Mouse (Mus musculus) midbrain, embryonic 12.5 days (tissue): Measurements from ENCODE around the gene Ndst2. TPM values are rescaled to one million over a fixed set of nuclear protein-coding genes. Genes with fewer than 3 reads are reported as not detected.

Experiments
- ATAC-seq: fragments of 200-750 bp; cut with Nextera tagmentation; 2 replicates; pipeline ENCODE4 v1.8.0; 2017; ENCODE audit warnings: low read depth, moderate TSS enrichment, moderate library complexity; ENCODE audit not compliant: low FRiP score
- H3K27ac ChIP-seq: fragments of 300-500 bp; sonication (generic); replicated peaks from 2 replicates; pipeline ENCODE4 v1.5.1; 2016; ENCODE audit warnings: mild to moderate bottlenecking
- H3K27me3 ChIP-seq: fragments of 300-500 bp; sonication (generic); 2 replicates; pipeline ENCODE4 v1.6.1; 2016; ENCODE audit warnings: mild to moderate bottlenecking
- H3K36me3 ChIP-seq: fragments of 300-500 bp; sonication (generic); 2 replicates; pipeline ENCODE4 v1.6.1; 2016
- H3K4me1 ChIP-seq: fragments of 300-500 bp; sonication (generic); 2 replicates; pipeline ENCODE4 v1.6.1; 2016
- H3K4me2 ChIP-seq: fragments of 300-500 bp; sonication (generic); replicated peaks from 2 replicates; pipeline ENCODE4 v1.6.1; 2016; ENCODE audit warnings: mild to moderate bottlenecking, moderate library complexity
- H3K4me3 ChIP-seq: fragments of 300-500 bp; sonication (generic); 2 replicates; pipeline ENCODE4 v1.5.1; 2016; ENCODE audit warnings: mild to moderate bottlenecking
- H3K9ac ChIP-seq: fragments of 300-500 bp; sonication (generic); replicated peaks from 2 replicates; pipeline ENCODE4 v1.6.1; 2016; ENCODE audit warnings: mild to moderate bottlenecking, moderate library complexity
- H3K9me3 ChIP-seq: fragments of 300-500 bp; sonication (generic); 2 replicates; pipeline ENCODE4 v1.6.1; 2016; ENCODE audit warnings: mild to moderate bottlenecking
- WGBS: fragments of 180-500 bp; shearing (Covaris S2); methylation state at CpG from one replicate; pipeline ENCODE4 v1.1.7; 2016; 5-methylcytosine and 5-hydroxymethylcytosine counted together
- polyA plus RNA-seq: library from polyadenylated mRNA; unstranded; fragments of >200 nt; fragmentation: Nextera tagmentation; extraction: Ambion mirVana; gene quantifications from 2 replicates; pipeline ENCODE4 v1.2.1, GENCODE M21; 2016

The Ndst2 gene
- polyA plus RNA-seq = 25.0 and 29.8 TPM in 2 replicates

GRCm38 (mm10) chr14:20733952-20734774 is at the start of gene Ndst2:
Ndst2 (minus strand) TSS chr14:20734562.
- H3K9me3 ChIP-seq = no peaks in the 10 kb centered on the region
- H3K27ac ChIP-seq = peak within 1 kb of the TSS; percentile 79
- ATAC-seq = peak; percentile 99
- peak within 1 kb of the TSS; percentile 86 for H3K4me3 ChIP-seq
- H3K36me3 ChIP-seq = peaks cover 51% of the 10 kb centered on the region
- under 1% methylated on average over 80 of the region's 81 CpGs for WGBS
- peaks cover 12% of the 10 kb centered on the region for H3K4me1 ChIP-seq
- H3K9ac ChIP-seq = peak within 1 kb of the TSS; percentile 91
- peak within 1 kb of the TSS; percentile 93 for H3K4me2 ChIP-seq
- no peaks in the 10 kb centered on the region for H3K27me3 ChIP-seq

- Histone ChIP-seq H3K4me3 (no peak overlapping the region), H3K9ac (no peak overlapping the region), H3K4me2 (no peak overlapping the region), H3K27me3 (no peaks in the 10 kb centered on the region), H3K36me3 (peaks cover 64% of the 10 kb centered on the region), H3K4me1 (peaks cover 14% of the 10 kb centered on the region; the same call in 1 of the 2 replicates), H3K9me3 (no peaks in the 10 kb centered on the region), H3K27ac (no peak overlapping the region)
- no peak for ATAC-seq
- 94% methylated on average over 6 of the region's 6 CpGs for WGBS
These were observed 49.2 kb upstream of the Ndst2 start for GRCm38 (mm10) chr14:20783526-20783925.

- Histone ChIP-seq H3K27ac (no peak overlapping the region), H3K4me3 (no peak overlapping the region), H3K4me2 (no peak overlapping the region), H3K9ac (no peak overlapping the region), H3K27me3 (no peaks in the 10 kb centered on the region), H3K9me3 (no peaks in the 10 kb centered on the region), H3K4me1 (peaks cover 14% of the 10 kb centered on the region; the same call in 1 of the 2 replicates), H3K36me3 (peaks cover 64% of the 10 kb centered on the region)
- ATAC-seq = no peak
- 94% methylated on average over 7 of the region's 7 CpGs for WGBS
These were observed 48.5 kb upstream of the Ndst2 start for GRCm38 (mm10) chr14:20782860-20783259.

GRCm38 (mm10) chr14:20780217-20780616 is 45.9 kb upstream of the Ndst2 start:
- Histone ChIP-seq H3K9me3 (no peaks in the 10 kb centered on the region), H3K4me1 (peaks cover 12% of the 10 kb centered on the region), H3K36me3 (peaks cover 59% of the 10 kb centered on the region), H3K27me3 (no peaks in the 10 kb centered on the region), H3K9ac (no peak overlapping the region), H3K4me2 (no peak overlapping the region), H3K4me3 (no peak overlapping the region), H3K27ac (no peak overlapping the region)
- ATAC-seq = no peak
- 89% methylated on average over 8 of the region's 8 CpGs for WGBS

- H3K36me3 ChIP-seq = peaks cover 45% of the 10 kb centered on the region
These were observed 44.1 kb upstream of the Ndst2 start for GRCm38 (mm10) chr14:20778496-20778895.

GRCm38 (mm10) chr14:20775661-20776060 is 41.3 kb upstream of the Ndst2 start:
- Histone ChIP-seq H3K4me3 (no peak overlapping the region), H3K27ac (peak overlapping the region; percentile 36), H3K4me1 (peaks cover 29% of the 10 kb centered on the region), H3K27me3 (no peaks in the 10 kb centered on the region), H3K4me2 (peak overlapping the region; percentile 16; the same call in 1 of the 2 replicates), H3K9ac (no peak overlapping the region), H3K9me3 (no peaks in the 10 kb centered on the region), H3K36me3 (peaks cover 26% of the 10 kb centered on the region)
- ATAC-seq = 0 out of 2 replicates have a peak, but pooled peaks have one; percentile 9
- 16% methylated on average over 6 of the region's 6 CpGs for WGBS

More at GRCm38 (mm10) chr14:20778496-20778895, 44.1 kb upstream of the Ndst2 start:
- Histone ChIP-seq H3K9me3 (no peaks in the 10 kb centered on the region), H3K4me1 (peaks cover 22% of the 10 kb centered on the region), H3K4me3 (no peak overlapping the region), H3K9ac (no peak overlapping the region), H3K4me2 (no peak overlapping the region), H3K27me3 (no peaks in the 10 kb centered on the region), H3K27ac (no peak overlapping the region)
- 83% methylated on average over 8 of the region's 8 CpGs for WGBS
- ATAC-seq = no peak

GRCm38 (mm10) chr14:20773410-20773809 is 39.0 kb upstream of the Ndst2 start:
- Histone ChIP-seq H3K27ac (no peak overlapping the region), H3K27me3 (no peaks in the 10 kb centered on the region), H3K36me3 (peaks cover 40% of the 10 kb centered on the region), H3K9me3 (no peaks in the 10 kb centered on the region), H3K4me2 (no peak overlapping the region), H3K4me1 (peaks cover 29% of the 10 kb centered on the region), H3K4me3 (no peak overlapping the region), H3K9ac (no peak overlapping the region)
- 32% methylated on average over 3 of the region's 3 CpGs for whole genome bisulfite sequencing
- no peak for ATAC-seq

- H3K36me3 ChIP-seq = peaks cover 40% of the 10 kb centered on the region
- WGBS = 81% methylated on average over 6 of the region's 6 CpGs
- no peak overlapping the region for H3K27ac ChIP-seq
- H3K4me2 ChIP-seq = no peak overlapping the region
- H3K27me3 ChIP-seq = no peaks in the 10 kb centered on the region
- no peak overlapping the region for H3K9ac ChIP-seq
- no peak overlapping the region for H3K4me3 ChIP-seq
- no peaks in the 10 kb centered on the region for H3K9me3 ChIP-seq
- ATAC-seq = no peak
- peaks cover 29% of the 10 kb centered on the region for H3K4me1 ChIP-seq
These were observed 38.4 kb upstream of the Ndst2 start for GRCm38 (mm10) chr14:20772808-20773207.

- H3K36me3 ChIP-seq = peaks cover 31% of the 10 kb centered on the region
- no peak overlapping the region for H3K9ac ChIP-seq
- no peaks in the 10 kb centered on the region for H3K9me3 ChIP-seq
- H3K27ac ChIP-seq = no peak overlapping the region
- no peak for ATAC-seq
- H3K4me3 ChIP-seq = no peak overlapping the region
- no peaks in the 10 kb centered on the region for H3K27me3 ChIP-seq
- H3K4me1 ChIP-seq = peaks cover 29% of the 10 kb centered on the region
- H3K4me2 ChIP-seq = no peak overlapping the region
- WGBS = 96% methylated on average over 3 of the region's 3 CpGs
These were observed 37.6 kb upstream of the Ndst2 start for GRCm38 (mm10) chr14:20771941-20772340.

GRCm38 (mm10) chr14:20768581-20768980 is 34.2 kb upstream of the Ndst2 start:
- H3K9me3 ChIP-seq = no peaks in the 10 kb centered on the region
- H3K36me3 ChIP-seq = peaks cover 54% of the 10 kb centered on the region
- H3K4me2 ChIP-seq = no peak overlapping the region
- H3K4me1 ChIP-seq = peaks cover 7% of the 10 kb centered on the region; the same call in 1 of the 2 replicates
- no peak overlapping the region for H3K9ac ChIP-seq
- H3K4me3 ChIP-seq = no peak overlapping the region
- no peaks in the 10 kb centered on the region for H3K27me3 ChIP-seq
- WGBS = 79% methylated on average over 5 of the region's 5 CpGs
- no peak overlapping the region for H3K27ac ChIP-seq
- ATAC-seq = no peak

- ATAC-seq = no peak
These were observed 33.6 kb upstream of the Ndst2 start for GRCm38 (mm10) chr14:20767936-20768335.

GRCm38 (mm10) chr14:20765642-20766258 is 31.4 kb upstream of the Ndst2 start:
- H3K27ac ChIP-seq = no peak overlapping the region
- H3K36me3 ChIP-seq = peaks cover 79% of the 10 kb centered on the region
- H3K27me3 ChIP-seq = no peaks in the 10 kb centered on the region
- H3K9me3 ChIP-seq = no peaks in the 10 kb centered on the region
- ATAC-seq = peak; percentile 66; the same call in 1 of the 2 replicates
- H3K4me1 ChIP-seq = no peaks in the 10 kb centered on the region
- H3K9ac ChIP-seq = no peak overlapping the region
- WGBS = 31% methylated on average over 12 of the region's 12 CpGs
- H3K4me3 ChIP-seq = no peak overlapping the region
- H3K4me2 ChIP-seq = no peak overlapping the region

More at GRCm38 (mm10) chr14:20767936-20768335, 33.6 kb upstream of the Ndst2 start:
- no peak overlapping the region for H3K4me3 ChIP-seq
- 0 out of 2 replicates have a peak, but pooled peaks cover 3% of the 10 kb centered on the region for H3K4me1 ChIP-seq
- no peaks in the 10 kb centered on the region for H3K9me3 ChIP-seq
- H3K36me3 ChIP-seq = peaks cover 60% of the 10 kb centered on the region
- 95% methylated on average over 7 of the region's 7 CpGs for WGBS
- no peak overlapping the region for H3K9ac ChIP-seq
- no peaks in the 10 kb centered on the region for H3K27me3 ChIP-seq
- no peak overlapping the region for H3K27ac ChIP-seq
- H3K4me2 ChIP-seq = no peak overlapping the region
